Mouse (Mus musculus): ENCODE measurements around the gene Etl4.

Gene Etl4

GRCm38 (mm10) chr2:19909171-19909899 lies at the start of gene Etl4:
Gene Etl4 (plus strand): TSS chr2:19909780.
- DNase-seq (ENCODE audit: extremely low read depth, low read depth, low spot score): no peak

GRCm38 (mm10) chr2:19869167-19869566 lies 40.4 kb upstream of the Etl4 start:
- no peak for DNase-seq (ENCODE audit: extremely low read depth, low read depth, low spot score)

- no peak for DNase-seq (ENCODE audit: extremely low read depth, low read depth, low spot score)
Observed at GRCm38 (mm10) chr2:19871881-19872280, 37.7 kb upstream of the Etl4 start.

GRCm38 (mm10) chr2:19890875-19891274 lies 18.7 kb upstream of the Etl4 start:
- no peak for DNase-seq (ENCODE audit: extremely low read depth, low read depth, low spot score)

- no peak for DNase-seq (ENCODE audit: extremely low read depth, low read depth, low spot score)
Observed at GRCm38 (mm10) chr2:19909900-19910780, 560 bp downstream of the Etl4 start.

- DNase-seq (ENCODE audit: extremely low read depth, low read depth, low spot score): no peak
Observed at GRCm38 (mm10) chr2:19910781-19911175, 1.2 kb downstream of the Etl4 start.

- no peak for DNase-seq (ENCODE audit: extremely low read depth, low read depth, low spot score)
Observed at GRCm38 (mm10) chr2:19919190-19919589, 9.6 kb downstream of the Etl4 start.

DNA sequence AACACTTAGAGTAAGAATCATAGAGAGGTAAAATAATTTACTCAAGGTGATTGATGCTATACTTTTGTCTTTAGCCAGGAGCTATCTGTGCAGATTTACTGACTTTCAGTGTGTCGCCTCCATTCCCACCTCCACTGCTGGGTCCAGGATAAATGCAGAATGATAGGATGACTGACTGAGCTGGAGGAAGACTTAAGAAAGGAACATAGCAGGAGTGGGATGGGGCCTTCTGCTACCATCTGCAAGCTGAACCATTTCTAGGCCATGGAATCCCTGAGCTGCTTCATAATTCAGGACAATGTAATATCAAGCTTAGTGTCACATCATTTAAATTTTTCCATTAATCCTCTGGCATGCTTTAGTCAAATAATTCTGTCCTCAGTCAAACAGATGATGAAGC lies 20.4 kb downstream of the Etl4 start:
- DNase-seq (ENCODE audit: extremely low read depth, low read depth, low spot score): no peak

DNA sequence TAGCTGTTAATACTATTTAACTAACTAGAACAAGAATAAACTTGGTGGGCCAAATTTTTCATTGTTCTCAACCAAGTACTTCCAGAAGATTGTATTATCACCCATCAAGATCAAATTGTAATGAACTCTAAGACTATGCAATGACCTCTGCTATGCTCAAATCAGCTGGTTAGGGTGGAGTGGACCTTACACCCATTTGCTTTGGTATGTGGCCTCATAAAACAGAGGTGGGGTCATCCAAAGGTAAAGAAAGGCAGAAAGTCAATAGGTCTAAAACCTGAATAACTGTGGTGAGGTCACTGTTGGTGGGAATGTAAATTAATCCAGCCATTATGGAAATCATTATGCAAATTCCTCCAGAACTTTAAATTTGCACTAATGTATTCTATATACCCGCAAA lies 24.3 kb downstream of the Etl4 start:
- DNase-seq (ENCODE audit: extremely low read depth, low read depth, low spot score): no peak

- DNase-seq (ENCODE audit: extremely low read depth, low read depth, low spot score): no peak
Observed at GRCm38 (mm10) chr2:19945205-19945604, 35.6 kb downstream of the Etl4 start.

- no peak for DNase-seq (ENCODE audit: extremely low read depth, low read depth, low spot score)
Observed at GRCm38 (mm10) chr2:19953028-19953427, 43.4 kb downstream of the Etl4 start.

DNA sequence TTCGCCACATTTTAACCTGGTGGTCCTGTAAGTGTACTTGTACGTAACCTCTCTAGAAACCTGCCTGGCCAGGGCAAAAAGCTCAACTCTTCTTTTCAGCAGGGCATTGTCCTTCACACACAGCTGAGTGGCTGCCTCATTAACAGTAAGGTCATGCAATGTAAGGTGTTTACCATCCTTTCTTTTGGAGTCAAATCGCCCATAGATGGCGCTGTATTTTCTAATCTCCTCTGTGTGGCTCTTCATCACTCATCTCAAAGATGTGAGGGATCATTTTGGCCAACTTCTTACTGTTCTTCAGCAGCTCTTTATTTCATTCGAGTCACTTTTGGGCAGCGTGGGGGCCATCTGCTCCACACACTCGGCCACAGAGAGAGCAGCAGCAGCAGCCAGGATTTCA lies 56.9 kb downstream of the Etl4 start:
- DNase-seq (ENCODE audit: extremely low read depth, low read depth, low spot score): no peak

DNA sequence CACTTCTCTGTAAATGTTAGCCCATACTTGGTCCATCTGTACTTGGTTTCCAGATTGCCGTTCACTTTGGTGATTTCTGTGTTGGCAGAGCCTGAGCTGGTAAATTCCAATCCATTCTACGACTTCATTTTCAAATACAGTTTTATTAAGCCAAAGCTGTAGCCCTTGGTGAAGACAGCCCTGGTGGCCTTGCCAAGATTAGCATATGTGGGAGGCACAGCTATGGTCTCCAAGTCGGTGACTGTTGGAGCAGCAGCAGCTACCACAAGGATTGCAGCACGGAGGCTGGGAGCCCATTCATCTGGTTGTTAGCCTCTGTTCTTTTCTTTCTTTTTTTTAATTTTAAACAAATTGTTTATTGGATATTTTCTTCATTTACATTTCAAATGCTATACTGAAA lies 128.1 kb downstream of the Etl4 start:
- DNase-seq (ENCODE audit: extremely low read depth, low read depth, low spot score): no peak

- DNase-seq (ENCODE audit: extremely low read depth, low read depth, low spot score): no peak
Observed at GRCm38 (mm10) chr2:20072377-20072776, 162.8 kb downstream of the Etl4 start.

GRCm38 (mm10) chr2:20076118-20076796 lies 166.7 kb downstream of the Etl4 start:
- DNase-seq (ENCODE audit: extremely low read depth, low read depth, low spot score): no peak

DNA sequence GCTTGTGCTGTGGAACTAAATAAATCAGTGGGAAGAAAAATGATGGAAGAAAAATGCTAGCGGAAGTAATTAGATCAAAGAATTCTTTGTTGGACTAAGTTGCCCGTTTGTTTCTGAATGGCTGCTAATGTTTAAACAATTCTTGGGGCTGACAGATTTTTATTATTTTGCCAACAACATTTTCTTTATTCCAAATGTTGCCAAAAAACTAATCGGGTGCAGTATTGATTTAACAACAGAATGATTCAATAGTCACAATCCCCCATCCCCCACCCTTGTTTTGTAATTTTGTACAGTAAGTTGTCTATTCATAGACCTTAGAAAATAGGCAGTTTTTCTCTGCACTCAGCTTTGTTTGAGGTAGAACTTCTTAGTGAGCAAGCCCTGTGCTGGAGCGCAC lies 175.2 kb downstream of the Etl4 start:
- no peak for DNase-seq (ENCODE audit: extremely low read depth, low read depth, low spot score)

DNA sequence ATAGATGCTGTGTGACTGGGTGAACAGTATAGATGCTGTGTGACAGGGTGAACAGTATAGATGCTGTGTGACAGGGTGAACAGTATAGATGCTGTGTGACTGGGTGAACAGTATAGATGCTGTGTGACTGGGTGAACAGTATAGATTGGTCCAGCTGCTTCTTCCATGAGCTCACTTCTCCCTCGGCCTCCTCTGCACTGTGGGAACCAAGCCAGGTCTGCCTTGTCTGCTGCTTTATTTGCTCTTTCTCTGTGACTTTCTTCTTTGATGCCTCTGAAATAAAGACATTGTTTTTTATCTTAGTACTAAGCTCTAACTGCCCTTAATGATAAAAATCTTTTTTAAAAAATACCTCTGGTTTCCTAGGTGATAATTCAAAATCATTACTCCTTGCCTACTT lies 195.9 kb downstream of the Etl4 start:
- DNase-seq (ENCODE audit: extremely low read depth, low read depth, low spot score): no peak

GRCm38 (mm10) chr2:20111703-20112102 lies 202.1 kb downstream of the Etl4 start:
- DNase-seq (ENCODE audit: extremely low read depth, low read depth, low spot score): no peak

- no peak for DNase-seq (ENCODE audit: extremely low read depth, low read depth, low spot score)
Observed at GRCm38 (mm10) chr2:20125914-20126313, 216.3 kb downstream of the Etl4 start.

- DNase-seq (ENCODE audit: extremely low read depth, low read depth, low spot score): no peak
Observed at GRCm38 (mm10) chr2:20131792-20132191, 222.2 kb downstream of the Etl4 start.

GRCm38 (mm10) chr2:20138426-20138825 lies 228.8 kb downstream of the Etl4 start:
- no peak for DNase-seq (ENCODE audit: extremely low read depth, low read depth, low spot score)

DNA sequence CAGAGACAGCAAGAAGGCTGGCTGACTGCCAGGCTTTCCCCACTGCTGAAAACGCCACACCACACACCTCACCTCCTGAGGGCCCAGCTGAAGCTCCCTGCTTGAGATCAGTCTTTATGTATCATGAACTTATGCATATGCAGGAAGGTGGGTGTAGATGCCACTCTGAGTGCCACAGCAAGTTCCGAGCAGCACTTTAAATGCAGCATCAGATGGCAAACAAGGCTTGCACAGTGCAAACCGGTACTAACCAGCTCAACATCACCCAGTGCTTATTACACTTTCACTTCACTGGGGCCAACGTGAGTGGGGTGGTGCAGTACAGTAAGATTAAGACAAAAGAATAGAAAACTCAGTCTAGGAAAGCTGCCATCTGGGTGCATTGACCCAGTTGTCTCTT lies 235.8 kb downstream of the Etl4 start:
- no peak for DNase-seq (ENCODE audit: extremely low read depth, low read depth, low spot score)

Measured in fat pad, adult 2 months (tissue).